29 mouse cellular contexts compared by ENCODE assay signal in the genomic region with DNA sequence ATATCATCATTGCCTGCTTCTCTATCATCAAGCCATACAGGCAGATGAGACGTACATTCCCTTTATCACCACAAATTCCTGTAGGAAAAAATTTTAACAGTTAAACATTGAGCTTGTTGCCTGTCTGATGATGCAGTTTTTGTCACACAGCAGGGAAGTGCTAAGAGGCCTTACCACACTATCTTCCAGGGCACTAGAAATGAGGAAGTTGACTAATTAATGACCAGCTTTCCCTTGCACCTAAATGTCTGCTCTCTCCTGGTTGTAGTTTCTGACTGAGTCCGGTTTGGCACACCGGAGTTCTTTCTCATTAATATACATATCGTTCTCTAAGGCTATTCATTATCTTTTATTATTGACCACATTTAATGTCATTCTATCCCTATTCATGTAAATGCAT.
DNase-seq lines count a peak whose midpoint lies in the region; ATAC-seq lines count a peak whose summit lies in the region.
"Had no signal": no experiment of that assay in that cellular context is flagged by ENCODE, and none has a peak within 500 bp of the region (broad histone marks: within the 10 kb centered on the region; RNA-seq: fewer than 3 reads in every experiment).

No protein-coding gene starts in this region.

- DNase-seq in midbrain, embryonic 11.5 days (ENCODE audit: low spot score, missing footprints) = peak; percentile 41
- no peak for DNase-seq in midbrain, embryonic 14.5 days
- DNase-seq in MEL-GATA-1-ER (ENCODE audit: extremely low read depth, low read depth) = peak; percentile 23
- no peak for DNase-seq in adrenal gland, adult 2 months
- DNase-seq: adrenal gland, postnatal 14 days; B cell, adult 2 months; cerebellum, adult 11 months; cerebellum, adult 2 months; cerebellum, adult 9-11 months; cerebellum, postnatal 25 days; embryo, embryonic 11 days; gastrocnemius, postnatal 10 days; gastrocnemius, postnatal 36 days; heart, adult 11 months had no signal

- 79% methylated on average over 4 of the region's 4 CpGs for WGBS in midbrain, embryonic 11.5 days
- WGBS in midbrain, embryonic 14.5 days = 79% methylated on average over 4 of the region's 4 CpGs

- H3K4me2 ChIP-seq in midbrain, embryonic 11.5 days = no peak overlapping the region
- no peak overlapping the region for H3K4me2 ChIP-seq in midbrain, embryonic 14.5 days (ENCODE audit: low read length)
- H3K4me2 ChIP-seq: embryonic facial prominence, embryonic 13.5 days; forebrain, embryonic 12.5 days; forebrain, embryonic 15.5 days; heart, embryonic 11.5 days; hindbrain, embryonic 13.5 days; intestine, embryonic 15.5 days had no signal

- no peak for ATAC-seq in midbrain, embryonic 11.5 days (ENCODE audit: low FRiP score)
- no peak for ATAC-seq in midbrain, embryonic 14.5 days (ENCODE audit: low FRiP score, low TSS enrichment)
- peak; percentile 91 to 93 for ATAC-seq in hematopoietic stem cell, adult 5-6 weeks (replicated peaks in 1 of 2; ENCODE audit: insufficient read depth in 1 of 2, low FRiP score in 2 of 2, low TSS enrichment in 1 of 2, low read depth in 1 of 2, poor library complexity in 2 of 2, severe bottlenecking in 2 of 2)
- ATAC-seq in megakaryocyte, adult 5-6 weeks (ENCODE audit: poor library complexity, severe bottlenecking) = no peak
- ATAC-seq: activated CD4-positive, CD25-positive, alpha-beta regulatory T cell, adult 4 months; forebrain, embryonic 15.5 days; hindbrain, embryonic 16.5 days; intestine, embryonic 15.5 days had no signal

- H3K36me3 ChIP-seq in midbrain, embryonic 11.5 days (ENCODE audit: control insufficient read depth, insufficient read depth, low read length) = no peaks in the 10 kb centered on the region
- no peaks in the 10 kb centered on the region for H3K36me3 ChIP-seq in midbrain, embryonic 14.5 days (ENCODE audit: control insufficient read depth, insufficient read depth, low read length)
- H3K36me3 ChIP-seq: embryonic facial prominence, embryonic 10.5 days; embryonic facial prominence, embryonic 13.5 days; forebrain, embryonic 12.5 days; forebrain, embryonic 15.5 days; G1E; hindbrain, embryonic 10.5 days; hindbrain, embryonic 13.5 days; intestine, embryonic 15.5 days had no signal

- H3K4me1 ChIP-seq in midbrain, embryonic 11.5 days (ENCODE audit: control insufficient read depth, insufficient read depth, low read length) = no peaks in the 10 kb centered on the region
- no peaks in the 10 kb centered on the region for H3K4me1 ChIP-seq in midbrain, embryonic 14.5 days (ENCODE audit: control insufficient read depth, insufficient read depth, low read length)
- H3K4me1 ChIP-seq: embryonic facial prominence, embryonic 10.5 days; embryonic facial prominence, embryonic 13.5 days; forebrain, embryonic 12.5 days; forebrain, embryonic 15.5 days; hindbrain, embryonic 13.5 days; intestine, embryonic 15.5 days had no signal

- H3K27me3 ChIP-seq in midbrain, embryonic 11.5 days (ENCODE audit: control insufficient read depth, insufficient read depth, low read length) = no peaks in the 10 kb centered on the region
- no peaks in the 10 kb centered on the region for H3K27me3 ChIP-seq in midbrain, embryonic 14.5 days (ENCODE audit: control insufficient read depth, insufficient read depth, low read length)
- H3K27me3 ChIP-seq: CH12.LX; embryonic facial prominence, embryonic 13.5 days; forebrain, embryonic 12.5 days; forebrain, embryonic 15.5 days; hindbrain, embryonic 13.5 days; intestine, embryonic 15.5 days had no signal

- H3K27ac ChIP-seq in midbrain, embryonic 11.5 days (ENCODE audit: low read depth, low read length) = no peak overlapping the region
- H3K27ac ChIP-seq in midbrain, embryonic 14.5 days (replicated peaks; ENCODE audit: low read depth, low read length) = no peak overlapping the region
- H3K27ac ChIP-seq: embryonic facial prominence, embryonic 10.5 days; embryonic facial prominence, embryonic 13.5 days; forebrain, embryonic 12.5 days; forebrain, embryonic 15.5 days; hindbrain, embryonic 10.5 days; hindbrain, embryonic 13.5 days; intestine, embryonic 15.5 days had no signal

- H3K9ac ChIP-seq in midbrain, embryonic 11.5 days (ENCODE audit: low read length) = no peak overlapping the region
- H3K9ac ChIP-seq in midbrain, embryonic 14.5 days (replicated peaks; ENCODE audit: low read length) = no peak overlapping the region
- H3K9ac ChIP-seq: embryonic facial prominence, embryonic 13.5 days; forebrain, embryonic 12.5 days; forebrain, embryonic 15.5 days; hindbrain, embryonic 13.5 days; intestine, embryonic 15.5 days had no signal

- no peaks in the 10 kb centered on the region for H3K9me3 ChIP-seq in midbrain, embryonic 11.5 days (ENCODE audit: control insufficient read depth, low read length)
- H3K9me3 ChIP-seq in midbrain, embryonic 14.5 days (ENCODE audit: control insufficient read depth, low read length) = no peaks in the 10 kb centered on the region
- H3K9me3 ChIP-seq: embryonic facial prominence, embryonic 10.5 days; embryonic facial prominence, embryonic 13.5 days; forebrain, embryonic 12.5 days; forebrain, embryonic 15.5 days; G1E; hindbrain, embryonic 10.5 days; hindbrain, embryonic 13.5 days; intestine, embryonic 15.5 days had no signal

- no peak overlapping the region for H3K4me3 ChIP-seq in midbrain, embryonic 11.5 days (ENCODE audit: low read depth, low read length)
- no peak overlapping the region for H3K4me3 ChIP-seq in midbrain, embryonic 14.5 days (replicated peaks; ENCODE audit: low read depth, low read length)
- H3K4me3 ChIP-seq: embryonic facial prominence, embryonic 10.5 days; embryonic facial prominence, embryonic 13.5 days; erythroblast, embryonic 14.5 days; forebrain, embryonic 12.5 days; forebrain, embryonic 15.5 days; hindbrain, embryonic 10.5 days; hindbrain, embryonic 13.5 days; intestine, embryonic 15.5 days had no signal

Comparison
In these comparisons a context has a peak if more than half of its experiments do, and no peak if none do; other contexts are left out.
1. DNase-seq: peak in midbrain, embryonic 11.5 days (single experiment) and MEL-GATA-1-ER (single experiment); none in midbrain, embryonic 14.5 days (single experiment) and adrenal gland, adult 2 months (single experiment).
2. ATAC-seq: peak in hematopoietic stem cell, adult 5-6 weeks (2 of 2); none in midbrain, embryonic 11.5 days (single experiment), midbrain, embryonic 14.5 days (single experiment) and megakaryocyte, adult 5-6 weeks (single experiment).